Mouse (Mus musculus) 416B (cell line): ENCODE results near the gene Dtx2.

Source experiments
- DNase-seq: peaks from one replicate; pipeline ENCODE4 v3.0.0; 2011; ENCODE audit warnings: low read depth

Dtx2 gene

DNA sequence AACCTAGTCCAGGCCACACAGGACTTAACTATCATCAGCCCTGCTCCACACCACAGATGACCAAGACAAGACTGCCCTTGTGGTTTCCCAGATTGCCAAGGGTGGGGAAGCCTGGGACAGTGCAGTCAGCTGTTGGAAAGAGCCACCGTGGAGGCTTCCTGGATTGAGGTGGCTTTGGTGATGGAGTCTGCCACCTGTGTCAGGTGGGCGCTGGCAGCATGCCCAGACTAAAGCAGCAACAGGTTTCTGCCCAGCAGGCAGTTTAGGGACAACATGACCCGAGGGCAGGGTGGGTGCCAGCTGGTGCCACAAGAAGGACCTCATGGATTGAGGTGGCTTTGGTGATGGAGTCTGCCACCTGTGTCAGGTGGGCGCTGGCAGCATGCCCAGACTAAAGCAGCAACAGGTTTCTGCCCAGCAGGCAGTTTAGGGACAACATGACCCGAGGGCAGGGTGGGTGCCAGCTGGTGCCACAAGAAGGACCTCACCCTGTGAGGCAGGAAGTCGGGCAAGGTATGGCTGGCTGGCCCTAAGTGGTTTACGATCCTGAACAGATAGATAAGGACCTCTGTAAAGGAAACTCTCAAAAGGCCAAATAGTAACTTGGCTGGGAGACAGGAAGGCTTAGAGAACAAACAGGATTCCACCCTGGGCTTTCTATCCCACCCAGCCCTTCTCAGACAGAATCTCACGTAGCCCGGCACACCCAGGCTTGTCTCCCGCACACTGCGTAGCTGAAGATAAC, 72.0 kb downstream of the Dtx2 start:
- DNase-seq: peak; percentile 81

DNA sequence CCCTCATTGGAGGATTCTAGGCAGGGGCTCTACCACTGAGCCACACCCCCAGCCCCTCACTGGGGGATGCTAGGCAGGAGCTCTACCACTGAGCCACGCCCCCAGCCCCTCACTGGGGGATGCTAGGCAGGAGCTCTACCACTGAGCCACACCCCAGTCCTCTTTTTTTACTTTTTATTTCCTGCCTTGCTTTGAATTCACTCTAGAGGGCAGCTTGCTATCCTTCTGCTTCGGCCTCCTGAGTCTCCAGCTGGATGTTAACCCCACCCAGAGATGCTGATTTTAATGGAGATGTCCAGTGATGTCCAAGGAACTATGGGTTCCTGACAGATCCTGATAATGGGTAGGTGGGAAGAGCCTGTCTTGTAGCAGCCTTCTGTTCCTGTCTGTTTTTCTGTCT, 74.8 kb downstream of the Dtx2 start:
- no peak for DNase-seq

GRCm38 (mm10) chr5:136073051-136073450, 78.5 kb downstream of the Dtx2 start:
- no peak for DNase-seq

DNA sequence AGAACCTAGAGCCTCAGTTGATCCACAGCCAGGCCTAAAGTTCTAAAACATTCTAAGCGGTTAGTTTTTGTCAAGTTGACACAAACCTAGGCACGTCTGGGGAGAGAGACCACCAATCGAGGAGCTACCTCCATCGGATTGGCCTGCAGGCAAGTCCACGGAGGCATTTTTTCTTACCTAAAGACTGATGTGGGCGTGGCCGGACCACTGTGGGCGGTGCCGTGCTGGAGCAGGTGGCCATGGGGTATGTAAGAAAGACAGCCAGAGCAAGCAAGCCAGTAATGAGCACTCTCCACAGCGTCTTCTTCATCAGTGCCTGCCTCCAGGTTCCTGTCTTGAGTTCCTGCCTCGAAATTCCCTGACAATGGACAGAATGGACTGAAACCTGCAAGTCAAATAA, 78.9 kb downstream of the Dtx2 start:
- no peak for DNase-seq

DNA sequence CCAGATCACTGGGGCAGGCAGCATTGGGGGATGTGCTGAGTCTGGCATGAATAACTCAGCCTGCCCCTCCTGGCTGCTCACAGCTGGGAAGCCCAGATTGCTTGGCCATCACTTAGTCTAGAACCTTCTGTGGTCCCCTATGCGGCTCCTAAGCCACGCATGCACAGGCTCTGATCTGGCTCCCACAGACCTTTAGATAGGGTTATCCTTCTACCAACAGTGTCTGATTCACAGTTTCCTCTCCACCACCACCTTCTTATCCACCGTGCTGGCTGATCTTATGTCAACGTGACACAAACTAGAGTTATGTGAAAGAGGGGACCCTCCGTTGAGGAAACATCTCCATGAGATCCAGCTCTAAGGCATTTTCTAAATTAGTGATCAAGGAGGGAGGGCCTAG, 80.5 kb downstream of the Dtx2 start:
- peak; percentile 59 for DNase-seq

DNA sequence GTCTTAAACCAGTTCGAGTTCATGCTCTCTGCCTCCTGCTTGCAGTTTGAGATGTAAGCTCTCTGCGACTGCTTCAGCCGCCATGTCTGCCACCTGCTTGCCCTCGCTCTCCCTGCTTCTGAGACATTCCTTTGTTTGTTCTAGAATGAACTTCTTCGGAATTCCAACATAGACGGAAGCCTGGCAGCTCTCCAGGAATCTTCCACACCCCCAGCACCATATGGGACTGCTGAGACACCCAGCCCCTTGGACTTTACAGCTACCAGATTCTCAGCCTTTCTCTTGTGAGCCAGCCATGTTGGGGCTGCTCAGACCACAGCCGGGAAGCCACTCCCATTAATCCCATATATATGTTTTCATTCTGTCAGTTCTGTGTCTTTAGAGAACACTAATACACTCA, 81.7 kb downstream of the Dtx2 start:
- no peak for DNase-seq

- peak; percentile 31 for DNase-seq
These were observed 82.5 kb downstream of the Dtx2 start for GRCm38 (mm10) chr5:136077001-136077550.

DNA sequence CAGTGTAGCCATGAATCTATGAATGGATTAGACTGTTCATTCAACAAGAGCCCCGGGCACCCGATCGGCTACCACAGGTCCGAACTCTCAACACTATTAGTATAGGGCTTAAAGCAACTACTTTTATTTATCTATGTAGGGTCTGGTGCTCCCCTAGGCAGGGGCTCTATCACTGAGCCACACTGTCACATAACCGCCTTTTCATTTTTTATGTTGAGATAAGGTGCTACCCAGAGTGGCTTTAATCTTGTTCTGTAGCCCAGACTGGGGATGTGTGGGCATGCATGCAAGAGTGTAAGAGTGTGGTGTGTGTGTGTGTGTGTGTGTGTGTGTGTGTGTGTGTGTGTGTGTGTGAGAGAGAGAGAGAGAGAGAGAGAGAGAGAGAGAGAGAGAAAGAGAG, 83.5 kb downstream of the Dtx2 start:
- DNase-seq: no peak

DNA sequence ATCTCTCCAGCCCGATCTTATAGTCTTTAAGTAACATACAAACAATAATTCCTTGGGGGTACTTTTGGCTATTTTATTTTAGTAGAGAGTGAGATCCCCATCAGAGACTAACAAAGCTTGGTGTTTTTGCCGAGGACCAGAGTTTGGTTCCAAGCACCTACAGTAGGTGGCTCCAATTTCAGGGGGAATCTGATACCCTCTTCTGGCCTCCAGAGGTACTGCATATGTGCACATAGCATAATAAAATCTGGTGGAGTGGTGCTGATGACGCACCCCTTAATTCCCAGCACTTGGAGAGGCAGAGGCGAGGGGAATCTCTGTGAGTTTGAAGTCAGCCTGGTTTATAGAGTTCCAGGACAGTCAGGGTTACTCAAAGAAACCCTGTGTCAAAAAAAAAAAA, 87.7 kb downstream of the Dtx2 start:
- DNase-seq: peak; percentile 47
